Mouse (Mus musculus): ENCODE data around the gene Tut7.

Gene Tut7

DNA sequence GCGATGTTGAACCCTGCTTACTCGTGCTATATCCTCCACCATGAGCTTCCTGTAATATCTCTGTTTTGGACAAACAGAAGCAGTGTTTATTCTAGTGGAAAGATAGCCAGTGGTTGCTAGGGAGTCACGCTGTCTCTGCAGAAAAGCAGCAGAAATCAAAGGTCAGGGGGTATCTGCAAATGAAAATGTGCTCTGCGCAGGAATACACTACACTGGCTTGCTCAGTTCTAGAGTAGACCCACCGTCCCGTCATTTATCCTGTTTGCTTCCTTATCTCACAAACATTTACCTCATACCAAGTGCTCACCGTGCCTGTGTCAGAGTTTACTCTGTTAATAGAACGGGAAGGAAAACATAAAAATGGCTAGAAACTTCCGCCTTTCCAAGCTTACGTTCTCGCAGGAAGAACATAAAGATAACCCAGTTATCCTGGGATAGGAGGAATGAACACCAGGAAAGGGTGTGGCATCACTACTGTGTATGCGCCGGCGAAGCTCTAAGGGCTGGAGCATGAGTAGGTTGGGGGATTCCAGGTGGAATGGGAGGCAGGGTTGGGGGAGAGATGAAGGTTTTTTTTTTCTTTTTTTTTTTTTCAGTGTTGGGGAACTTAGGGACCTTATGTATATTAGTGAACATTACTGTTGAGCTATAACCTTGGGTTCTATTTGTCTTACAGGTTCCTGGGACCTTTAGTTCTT is 13.3 kb upstream of the Tut7 start:
- in situ Hi-C loops (cut with MboI; ENCODE audit: unreplicated experiment in 2 of 2) = loop anchor here in 1 of 2 experiments (25.0 kb wide), 1 partner anchor 1824 kb away; no protein-coding TSS in a partner anchor

DNA sequence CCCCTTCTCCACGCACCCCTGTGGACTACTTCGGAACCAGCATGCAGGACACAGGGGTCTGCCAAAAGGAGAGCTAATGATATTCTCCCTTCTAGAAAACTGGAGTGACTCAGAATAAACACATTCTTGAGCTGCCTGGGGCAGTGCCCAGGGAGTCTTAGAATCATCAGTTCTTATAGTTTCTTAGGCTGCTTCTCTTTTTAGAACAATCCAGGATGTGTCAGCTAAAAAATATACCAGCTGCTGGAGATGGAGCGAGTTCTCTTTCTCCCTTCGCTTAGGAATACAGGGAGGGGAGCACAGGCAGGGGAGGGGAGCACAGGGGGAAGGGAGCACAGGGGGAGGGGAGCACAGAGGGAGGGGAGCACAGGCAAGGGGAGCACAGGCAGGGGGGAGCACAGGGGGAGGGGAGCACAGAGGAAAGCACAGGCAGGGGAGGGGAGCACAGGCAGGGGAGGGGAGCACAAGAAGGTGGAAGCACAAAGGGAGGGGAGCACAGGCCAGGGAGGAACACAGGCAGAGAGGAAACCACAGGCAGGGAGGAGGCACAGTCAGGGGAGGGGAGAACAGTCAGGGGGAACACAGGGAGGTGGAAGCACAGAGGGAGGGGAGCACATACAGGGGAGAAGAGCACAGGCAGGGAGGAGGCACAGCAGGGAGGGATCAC is 12.0 kb upstream of the Tut7 start:
- in situ Hi-C loops (cut with MboI; ENCODE audit: unreplicated experiment in 2 of 2) = loop anchor here in 1 of 2 experiments (25.0 kb wide), 1 partner anchor 1823 kb away; no protein-coding TSS in a partner anchor

DNA sequence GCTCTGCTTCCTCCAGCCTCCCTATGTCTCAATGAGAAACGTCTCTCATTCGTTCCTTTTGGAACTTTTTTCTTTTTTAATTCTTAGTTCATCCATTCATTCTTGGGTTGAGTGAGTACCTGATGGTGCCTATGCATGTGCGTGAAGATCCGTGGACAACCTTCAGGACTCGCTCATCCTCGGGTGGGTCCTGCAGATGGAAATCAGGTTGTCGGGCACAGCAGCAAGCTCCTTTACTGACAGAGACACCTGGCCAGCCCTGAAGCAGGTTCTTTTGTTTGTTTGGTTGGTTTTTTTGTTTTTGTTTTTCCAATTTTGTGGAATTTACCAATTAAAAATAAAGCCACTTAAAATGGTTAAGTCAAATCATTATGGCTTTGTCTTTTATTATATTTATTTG is 9.9 kb upstream of the Tut7 start:
- in situ Hi-C loops (cut with MboI; ENCODE audit: unreplicated experiment in 2 of 2) = loop anchor here in 1 of 2 experiments (25.0 kb wide), 1 partner anchor 1821 kb away; no protein-coding TSS in a partner anchor

DNA sequence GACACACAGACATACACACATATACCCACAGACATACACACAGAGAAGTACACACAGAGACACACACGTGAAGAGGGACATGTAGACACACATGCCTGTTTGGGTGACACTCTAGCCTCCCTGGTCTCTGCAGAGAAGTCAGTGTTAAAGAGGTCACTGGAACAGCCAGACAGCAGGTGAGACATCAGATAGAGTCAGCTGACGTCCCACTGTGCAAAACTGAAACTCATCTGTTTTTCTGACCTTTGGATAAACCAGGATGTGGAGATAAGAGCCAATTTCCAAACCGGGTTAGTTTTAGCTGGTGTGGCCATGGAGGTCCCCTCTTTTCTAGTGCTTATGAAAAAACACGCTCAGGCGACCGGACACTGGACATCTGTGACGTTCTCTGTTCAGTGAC is 9.5 kb upstream of the Tut7 start:
- in situ Hi-C loops (cut with MboI; ENCODE audit: unreplicated experiment in 2 of 2) = loop anchor here in 1 of 2 experiments (25.0 kb wide), 1 partner anchor 1820 kb away; no protein-coding TSS in a partner anchor

DNA sequence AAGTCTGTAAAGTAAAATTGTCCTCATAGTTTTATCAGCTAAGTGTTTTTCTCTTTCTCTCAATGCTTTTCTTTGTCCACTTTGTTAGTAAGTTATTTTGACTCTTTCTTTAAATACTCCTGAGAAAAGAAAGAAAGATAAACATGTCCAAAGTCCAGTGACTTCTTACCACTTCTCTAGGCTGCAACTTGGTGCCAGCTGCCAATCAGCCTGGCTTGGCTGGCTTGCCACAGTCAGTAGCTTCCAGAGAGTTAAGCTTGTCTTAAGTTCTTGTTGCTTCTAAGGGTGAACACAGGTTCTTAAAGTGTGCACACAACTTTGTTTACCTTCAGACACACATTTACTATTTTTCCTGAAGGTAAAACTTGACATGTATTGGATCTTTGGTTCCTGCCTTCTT is 3.0 kb upstream of the Tut7 start:
- in situ Hi-C loops (cut with MboI; ENCODE audit: unreplicated experiment in 2 of 2) = loop anchor here in 1 of 2 experiments (25.0 kb wide), 1 partner anchor 1814 kb away; no protein-coding TSS in a partner anchor

DNA sequence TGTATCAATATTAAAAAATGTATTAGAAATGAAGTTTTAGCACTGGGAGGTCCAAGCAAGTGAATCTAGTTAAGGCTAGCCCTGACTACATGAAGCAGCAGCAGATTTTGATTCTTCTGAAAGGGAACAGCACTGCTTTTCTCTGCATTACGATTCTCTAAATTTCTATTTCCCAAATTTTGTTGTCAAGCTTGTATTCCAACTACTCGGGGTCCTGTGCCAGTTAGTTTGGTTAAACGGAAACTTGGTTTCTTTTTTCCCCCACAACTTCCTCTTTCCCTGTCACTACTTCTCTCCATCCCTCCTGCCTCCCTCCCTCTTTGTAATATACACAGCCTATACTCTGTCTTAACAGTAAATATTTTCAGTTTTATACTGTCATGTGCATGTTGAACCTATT is 2.1 kb downstream of the Tut7 start:
- in situ Hi-C loops (cut with MboI; ENCODE audit: unreplicated experiment in 2 of 2) = loop anchor here (25.0 kb wide), 3 partner anchors 1434 to 1659 kb away; partner anchors contain the start of genes 2210016F16Rik (in 1 of the 2) and Idnk (in 1 of the 2)

DNA sequence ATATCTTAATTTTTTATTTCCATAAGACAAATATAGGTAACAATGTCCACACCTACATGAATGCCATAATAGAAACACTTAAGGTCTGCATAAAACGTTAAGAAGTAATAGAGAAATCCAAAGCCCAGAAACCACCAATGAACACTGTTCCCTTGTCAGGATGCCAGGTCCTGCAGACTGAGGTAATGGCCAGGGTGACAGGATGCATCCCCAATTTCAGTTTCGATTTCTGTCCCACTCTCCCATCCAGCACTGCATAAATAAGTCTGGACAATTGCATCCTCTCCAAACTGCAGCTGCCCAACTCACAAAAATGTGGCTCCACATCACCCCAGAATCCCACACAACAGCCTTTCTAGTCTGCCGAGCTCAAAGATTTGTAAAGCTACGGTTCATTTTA is 2.8 kb downstream of the Tut7 start:
- in situ Hi-C loops (cut with MboI; ENCODE audit: unreplicated experiment in 2 of 2) = loop anchor here (25.0 kb wide), 3 partner anchors 1433 to 1658 kb away; partner anchors contain the start of genes 2210016F16Rik (in 1 of the 2) and Idnk (in 1 of the 2)

DNA sequence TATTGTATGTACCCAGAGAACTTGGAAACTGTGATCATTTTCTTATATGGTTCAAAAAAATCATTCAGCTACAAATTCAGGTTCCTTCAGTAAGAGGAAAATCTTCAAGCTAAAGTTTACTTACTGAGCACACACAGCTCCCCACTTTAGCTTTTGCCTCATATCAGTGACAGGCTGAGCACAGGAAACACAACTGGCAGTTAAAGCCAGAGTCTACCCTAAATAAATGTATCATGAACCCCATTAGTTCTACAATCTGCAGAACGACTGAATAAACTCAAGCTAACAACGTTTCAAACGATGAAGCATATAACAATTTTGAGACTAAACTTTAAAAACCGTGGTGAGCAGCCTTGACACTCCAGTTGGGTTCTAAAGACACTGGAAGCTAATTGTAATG is 5.6 kb downstream of the Tut7 start:
- in situ Hi-C loops (cut with MboI; ENCODE audit: unreplicated experiment in 2 of 2) = loop anchor here (10.0 to 25.0 kb wide), 4 partner anchors 1423 to 1655 kb away; partner anchors contain the start of genes 2210016F16Rik (in 1 of the 2) and Idnk (in 1 of the 2)

DNA sequence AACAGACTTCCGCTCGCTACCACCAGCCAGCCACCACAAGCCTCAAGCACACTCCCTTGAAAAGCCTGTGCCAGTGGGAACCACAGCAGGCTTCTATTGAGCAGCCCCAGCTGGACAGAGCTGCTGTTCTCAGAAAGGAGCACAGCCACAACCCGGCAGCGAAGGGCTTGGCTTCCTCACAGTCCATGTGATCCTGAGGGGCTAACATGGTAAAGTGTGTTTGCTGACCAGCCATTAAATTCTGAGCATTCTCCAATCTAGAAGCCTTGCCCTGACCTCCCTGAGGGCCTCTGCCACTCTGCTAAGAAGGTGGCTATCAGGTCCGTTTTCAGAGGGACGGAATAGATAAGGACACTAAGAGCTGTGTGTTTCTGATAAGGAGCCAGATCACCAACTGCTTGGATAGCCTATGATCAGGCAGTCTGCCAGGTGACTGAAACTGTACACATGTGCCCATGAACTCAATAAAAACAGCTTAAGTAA is 8.8 kb downstream of the Tut7 start:
- in situ Hi-C loops (cut with MboI; ENCODE audit: unreplicated experiment in 2 of 2) = loop anchor here (5.0 to 25.0 kb wide), 5 partner anchors 37 to 1652 kb away; partner anchors contain the start of genes 2210016F16Rik (in 1 of the 2) and Idnk (in 1 of the 2)

DNA sequence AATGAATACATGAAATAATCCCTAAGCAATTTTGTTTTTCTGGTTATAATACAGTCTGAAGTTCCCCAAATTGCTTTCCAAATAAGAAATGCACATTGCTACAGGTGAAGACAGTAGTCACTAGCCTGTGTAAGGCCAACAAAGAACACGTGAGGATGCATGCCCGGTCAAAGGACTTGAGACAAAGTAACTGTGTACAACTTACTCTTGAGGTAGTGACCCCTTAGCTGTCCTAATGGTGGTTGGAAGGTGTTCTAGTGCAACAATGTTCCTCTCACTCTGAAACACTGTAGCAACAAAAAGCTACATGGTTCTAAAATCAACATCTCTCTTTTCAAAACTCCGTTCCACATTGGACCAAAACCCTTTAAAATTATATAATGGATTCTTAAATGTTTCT is 11.4 kb downstream of the Tut7 start:
- in situ Hi-C loops (cut with MboI; ENCODE audit: unreplicated experiment in 2 of 2) = loop anchor here (5.0 to 25.0 kb wide), 5 partner anchors 34 to 1649 kb away; partner anchors contain the start of genes 2210016F16Rik (in 1 of the 2) and Idnk (in 1 of the 2)

DNA sequence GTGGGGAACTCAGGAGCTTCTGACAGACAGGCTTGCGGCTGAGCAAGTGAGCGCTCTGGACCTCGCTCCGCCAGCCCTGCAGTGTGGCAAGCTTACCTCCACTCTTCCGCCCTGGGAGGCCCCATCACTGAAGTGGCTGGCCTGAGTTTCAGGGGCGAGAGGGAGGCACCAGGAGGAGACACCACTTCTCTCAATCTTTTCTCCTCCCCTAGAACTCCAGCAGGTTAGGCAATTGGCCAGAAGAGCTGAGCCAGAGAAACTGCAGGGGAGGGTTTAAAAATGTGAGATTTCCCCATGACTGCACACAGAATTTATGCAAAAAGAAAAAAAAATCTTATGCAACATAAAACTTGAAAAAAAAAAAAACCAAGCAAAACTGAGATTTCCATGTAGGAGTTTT is 21.9 kb downstream of the Tut7 start:
- in situ Hi-C loops (cut with MboI; ENCODE audit: unreplicated experiment in 2 of 2) = loop anchor here (25.0 kb wide), 3 partner anchors 1414 to 1639 kb away; partner anchors contain the start of genes 2210016F16Rik (in 1 of the 2) and Idnk (in 1 of the 2)

DNA sequence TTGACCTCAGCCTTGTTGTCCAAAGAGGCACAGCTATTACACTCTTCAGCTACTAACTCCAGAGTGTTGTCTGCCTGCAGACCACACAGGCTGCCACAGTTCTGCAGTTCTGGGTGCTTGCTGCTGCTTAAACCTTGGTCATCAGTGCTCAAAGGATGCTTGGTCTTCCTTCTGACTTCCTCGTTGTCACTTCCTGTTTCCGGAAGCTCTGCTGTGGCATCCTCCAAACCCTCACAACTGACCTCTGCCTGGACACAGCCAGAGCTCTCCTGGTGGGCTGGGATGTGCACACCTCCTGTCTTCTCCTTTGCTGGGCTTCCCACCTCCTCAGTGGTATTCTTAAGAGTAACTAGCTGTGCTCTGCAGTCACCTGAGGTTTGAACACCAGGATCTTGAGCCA is 22.9 kb downstream of the Tut7 start:
- in situ Hi-C loops (cut with MboI; ENCODE audit: unreplicated experiment in 2 of 2) = loop anchor here (25.0 kb wide), 3 partner anchors 1413 to 1638 kb away; partner anchors contain the start of genes 2210016F16Rik (in 1 of the 2) and Idnk (in 1 of the 2)

DNA sequence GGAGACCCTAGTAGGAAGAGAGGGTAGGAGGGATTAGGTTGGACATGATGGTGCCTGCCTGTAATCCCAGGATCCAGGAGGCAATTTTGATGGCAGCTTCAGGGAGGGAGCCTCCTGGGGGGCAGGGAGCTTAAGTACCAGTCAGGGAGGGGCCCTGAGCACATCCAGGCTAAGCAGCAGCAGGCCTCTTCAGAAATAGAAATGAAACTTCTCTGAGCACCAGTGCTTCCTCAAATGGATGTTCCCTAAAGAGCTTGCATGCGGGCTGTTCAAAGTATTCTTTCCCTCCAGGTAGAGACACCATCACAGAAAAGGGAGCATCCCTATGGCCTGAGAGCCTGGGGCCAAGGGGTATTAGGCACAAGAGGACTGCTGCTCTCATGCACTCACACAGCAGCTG is 24.6 kb downstream of the Tut7 start:
- in situ Hi-C loops (cut with MboI; ENCODE audit: unreplicated experiment in 2 of 2) = loop anchor here in 1 of 2 experiments (25.0 kb wide), 1 partner anchor 1636 kb away; the partner anchor contains the start of gene Idnk

DNA sequence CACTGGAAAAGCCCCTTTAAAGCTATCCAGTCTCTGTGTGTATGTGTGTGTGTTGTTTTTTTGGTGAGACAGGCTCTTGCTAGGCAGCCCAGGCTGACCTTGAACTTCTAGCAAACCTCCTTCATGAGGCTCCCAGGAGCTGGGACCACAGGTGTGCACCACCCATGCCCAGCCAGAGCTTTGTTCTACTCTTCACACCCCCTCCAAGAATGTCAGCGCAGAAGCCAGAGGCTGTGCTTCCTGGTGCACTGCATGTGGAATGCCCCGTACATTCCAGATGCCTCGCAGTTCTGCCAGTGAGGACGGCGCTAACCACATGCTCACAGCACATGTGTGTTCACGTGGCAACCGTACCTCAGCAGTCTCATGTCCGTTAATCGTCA is 26.5 kb downstream of the Tut7 start:
- in situ Hi-C loops (cut with MboI; ENCODE audit: unreplicated experiment in 2 of 2) = loop anchor here in 1 of 2 experiments (25.0 kb wide), 1 partner anchor 1634 kb away; the partner anchor contains the start of gene Idnk

DNA sequence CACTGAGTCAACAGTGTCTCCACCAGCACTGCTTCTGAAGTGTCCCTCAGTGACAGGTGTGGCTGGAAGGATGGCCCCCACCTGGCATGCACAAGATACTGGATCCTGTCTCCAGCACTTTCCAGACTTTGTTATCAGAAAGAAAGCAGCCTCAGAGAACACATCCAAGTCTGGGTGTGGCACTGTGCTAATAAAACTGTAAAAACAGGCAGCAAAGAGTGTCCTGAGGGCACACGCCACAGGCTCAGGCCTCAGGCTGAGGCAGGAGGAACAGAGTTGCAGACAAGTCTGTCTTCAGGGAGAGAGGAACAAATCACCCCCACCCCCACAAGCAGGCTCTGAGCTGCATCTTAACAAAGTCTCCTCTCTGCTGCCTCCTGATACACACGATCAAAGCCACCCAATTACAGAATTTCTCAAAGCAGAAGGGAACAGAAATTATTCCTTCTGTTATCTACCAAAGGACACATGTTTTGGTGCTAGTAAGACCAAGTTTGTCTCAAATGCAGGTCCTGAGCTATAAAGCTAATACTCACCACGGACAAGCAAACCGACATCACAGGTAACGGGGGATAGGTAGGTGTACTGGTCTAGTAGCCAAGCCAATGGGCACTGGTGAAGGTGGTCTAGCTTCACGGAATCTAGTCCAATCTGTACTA is 27.0 kb downstream of the Tut7 start:
- in situ Hi-C loops (cut with MboI; ENCODE audit: unreplicated experiment in 2 of 2) = loop anchor here in 1 of 2 experiments (25.0 kb wide), 1 partner anchor 1634 kb away; the partner anchor contains the start of gene Idnk

DNA sequence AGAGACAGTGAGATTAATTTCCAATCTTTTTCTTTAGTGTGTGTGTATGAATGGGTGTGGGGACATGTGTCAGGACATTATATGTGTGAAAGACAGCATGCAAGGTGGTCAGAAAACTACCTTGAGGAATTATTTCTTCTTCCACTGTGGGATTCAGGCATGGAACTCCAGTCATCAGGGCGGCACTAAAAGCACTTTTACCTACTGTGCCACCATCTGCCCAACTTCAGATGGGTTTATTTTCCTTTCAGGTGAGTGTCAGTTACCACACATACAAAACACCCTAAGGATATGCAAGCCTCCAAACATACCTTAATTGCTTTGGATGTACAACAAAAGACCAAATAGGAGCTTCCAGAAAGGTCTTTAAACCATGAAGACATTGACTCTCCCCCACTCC is 28.2 kb downstream of the Tut7 start:
- in situ Hi-C loops (cut with MboI; ENCODE audit: unreplicated experiment in 2 of 2) = loop anchor here in 1 of 2 experiments (25.0 kb wide), 1 partner anchor 1632 kb away; the partner anchor contains the start of gene Idnk

DNA sequence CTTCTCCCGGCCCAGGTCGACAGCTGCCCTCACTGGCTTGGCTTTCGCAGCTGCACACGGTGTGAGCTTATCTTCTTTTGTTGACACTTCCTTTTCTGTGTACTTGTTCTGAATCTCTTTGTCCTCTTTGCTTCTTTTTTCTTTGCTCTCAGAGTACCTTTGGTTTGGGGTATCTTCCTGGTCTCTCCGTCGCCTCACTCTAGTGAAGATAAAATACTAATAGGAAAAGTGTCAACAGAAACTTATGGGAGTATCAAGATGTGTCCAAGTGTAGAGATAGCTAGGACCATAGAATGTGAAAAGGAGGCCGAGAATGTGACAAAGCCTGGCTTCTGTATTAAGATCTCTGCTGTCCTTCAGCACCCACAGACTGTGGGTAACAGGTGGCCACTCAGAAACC is 40.8 kb downstream of the Tut7 start, which contains the start of gene Gm49354:
TSS of gene Gm49354 (minus strand) at position 101 of the 400 bp plus-strand sequence.
- in situ Hi-C loops (cut with MboI; ENCODE audit: unreplicated experiment in 2 of 2) = loop anchor here in 1 of 2 experiments (25.0 kb wide), 1 partner anchor 1620 kb away; the partner anchor contains the start of gene Idnk

DNA sequence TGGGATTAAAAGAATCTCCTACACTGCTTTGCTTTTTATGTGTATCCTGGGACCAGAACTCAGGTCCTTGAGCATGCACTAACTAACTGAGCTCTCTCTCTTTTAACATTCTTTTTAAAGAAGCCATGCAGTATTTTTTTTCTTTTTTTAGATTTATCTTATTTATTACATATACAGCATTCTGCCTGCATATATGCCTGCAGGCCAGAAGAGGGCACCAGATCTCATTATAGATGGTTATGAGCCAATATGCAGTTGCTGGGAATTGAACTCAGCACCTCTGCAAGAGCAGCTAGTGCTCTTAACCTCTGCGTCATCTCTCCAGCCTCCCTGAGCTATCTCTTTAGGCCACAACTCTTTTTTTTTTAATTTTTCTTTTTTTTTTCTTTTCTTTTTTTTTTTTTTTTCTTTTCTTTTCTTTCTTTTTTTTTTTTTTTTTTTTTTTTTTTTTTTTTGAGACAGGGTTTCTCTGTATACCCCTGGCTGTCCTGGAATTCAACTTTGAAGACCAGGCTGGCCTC is 43.1 kb downstream of the Tut7 start:
- in situ Hi-C loops (cut with MboI; ENCODE audit: unreplicated experiment in 2 of 2) = loop anchor here in 1 of 2 experiments (5.0 to 25.0 kb wide), 2 partner anchors 32 to 1618 kb away; partner anchors contain the start of gene Idnk

DNA sequence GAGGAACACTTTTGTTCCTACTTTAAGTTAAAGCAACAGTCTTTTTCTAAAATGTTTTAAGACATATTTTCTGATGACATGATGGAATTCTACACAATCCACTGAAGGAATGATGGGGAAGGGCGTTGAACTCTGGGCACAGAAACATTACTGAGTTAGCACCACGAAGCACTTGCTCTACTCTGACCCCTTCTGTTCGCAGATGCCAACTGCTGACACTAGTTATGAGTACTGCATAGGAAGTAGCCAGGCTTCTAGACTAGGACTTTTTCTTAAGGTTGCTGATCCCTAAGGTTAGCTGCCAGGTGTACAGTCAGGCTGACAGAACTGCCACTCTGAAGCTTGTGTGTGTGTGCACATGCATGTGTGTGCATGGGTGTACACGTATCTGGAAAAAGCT is 43.7 kb downstream of the Tut7 start:
- in situ Hi-C loops (cut with MboI; ENCODE audit: unreplicated experiment in 2 of 2) = loop anchor here in 1 of 2 experiments (5.0 to 25.0 kb wide), 2 partner anchors 33 to 1617 kb away; partner anchors contain the start of gene Idnk

Data from v-Abl transformed pro-B cells (cell line).